Mouse (Mus musculus) lung, postnatal 0 days (tissue): ENCODE results near the gene Ophn1.

ENCODE experiments used
- CTCF ChIP-seq: IDR thresholded peaks from 2 replicates; pipeline ENCODE4 v1.5.1; 2016; ENCODE audit warnings: antibody characterized with exemption, mild to moderate bottlenecking
- EP300 ChIP-seq: IDR thresholded peaks from 2 replicates; pipeline ENCODE4 v1.6.1; 2016; ENCODE audit warnings: antibody characterized with exemption, mild to moderate bottlenecking, control low read depth

GRCm38 (mm10) chrX:98856046-98856445 lies 34.8 kb downstream of the Ophn1 start:
- TF ChIP-seq CTCF (no peak), EP300 (no peak)
